Mouse (Mus musculus) limb, embryonic 15.5 days (tissue): ENCODE data around the gene Paxbp1. TPM values are rescaled to one million over a fixed set of nuclear protein-coding genes. Genes with fewer than 3 reads are reported as not detected.

Source experiments
- ATAC-seq: fragments of 200-750 bp; cut with Nextera tagmentation; 2 replicates; pipeline ENCODE4 v1.8.0; 2017; ENCODE audit warnings: low read depth, moderate TSS enrichment; ENCODE audit not compliant: insufficient number of reproducible peaks, low FRiP score, low TSS enrichment
- H3K27ac ChIP-seq: fragments of 300-500 bp; sonication (generic); 2 replicates; pipeline ENCODE4 v1.5.1; 2015; ENCODE audit warnings: moderate library complexity, mild to moderate bottlenecking, inconsistent platforms
- H3K27me3 ChIP-seq: fragments of 300-500 bp; sonication (generic); 2 replicates; pipeline ENCODE4 v1.6.1; 2015; ENCODE audit warnings: inconsistent platforms
- H3K36me3 ChIP-seq: fragments of 300-500 bp; sonication (generic); 2 replicates; pipeline ENCODE4 v1.6.1; 2015; ENCODE audit warnings: inconsistent platforms
- H3K4me1 ChIP-seq: fragments of 300-500 bp; sonication (generic); 2 replicates; pipeline ENCODE4 v1.6.1; 2015; ENCODE audit warnings: inconsistent platforms
- H3K4me2 ChIP-seq: fragments of 300-500 bp; sonication (generic); 2 replicates; pipeline ENCODE4 v1.6.1; 2015; ENCODE audit warnings: mild to moderate bottlenecking, inconsistent platforms
- H3K4me3 ChIP-seq: fragments of 300-500 bp; sonication (generic); 2 replicates; pipeline ENCODE4 v1.5.1; 2015; ENCODE audit warnings: mild to moderate bottlenecking, inconsistent platforms
- H3K9ac ChIP-seq: fragments of 300-500 bp; sonication (generic); 2 replicates; pipeline ENCODE4 v1.6.1; 2015; ENCODE audit warnings: inconsistent platforms
- H3K9me3 ChIP-seq: fragments of 300-500 bp; sonication (generic); 2 replicates; pipeline ENCODE4 v1.6.1; 2016; ENCODE audit warnings: inconsistent platforms
- WGBS: fragments of 180-500 bp; shearing (Covaris S2); methylation state at CpG from one replicate; pipeline ENCODE4 v1.1.7; 2015; 5-methylcytosine and 5-hydroxymethylcytosine counted together
- polyA plus RNA-seq: library from polyadenylated mRNA; unstranded; fragments of >200 nt; fragmentation: Nextera tagmentation; extraction: Ambion mirVana; gene quantifications from 2 replicates; pipeline ENCODE4 v1.2.1, GENCODE M21; 2015

The Paxbp1 gene
- polyA plus RNA-seq, 1 experiment from 2014 or later = 55.1 TPM

DNA sequence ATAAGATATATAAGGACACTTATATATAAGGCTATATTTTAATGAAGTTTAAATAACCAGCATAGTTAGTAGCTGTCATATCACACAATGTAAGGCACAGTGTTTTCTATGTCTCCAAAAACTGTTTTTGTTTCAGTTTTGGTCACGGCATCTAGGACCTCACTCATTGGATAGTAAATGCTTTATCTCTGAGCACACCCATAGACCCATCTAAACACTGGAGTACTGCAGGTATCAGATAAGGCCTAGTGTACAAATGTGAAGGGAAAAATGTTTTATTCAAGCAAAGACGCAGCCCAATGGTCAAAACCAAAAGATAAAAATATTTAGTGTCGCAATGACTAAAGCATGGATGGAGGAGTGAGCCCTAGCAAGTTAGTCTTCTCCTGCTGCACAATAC, 55.7 kb downstream of the Paxbp1 start:
- no peak for ATAC-seq
- H3K36me3 ChIP-seq = peaks cover 14% of the 10 kb centered on the region
- WGBS = 88% methylated on average over 3 of the region's 3 CpGs

DNA sequence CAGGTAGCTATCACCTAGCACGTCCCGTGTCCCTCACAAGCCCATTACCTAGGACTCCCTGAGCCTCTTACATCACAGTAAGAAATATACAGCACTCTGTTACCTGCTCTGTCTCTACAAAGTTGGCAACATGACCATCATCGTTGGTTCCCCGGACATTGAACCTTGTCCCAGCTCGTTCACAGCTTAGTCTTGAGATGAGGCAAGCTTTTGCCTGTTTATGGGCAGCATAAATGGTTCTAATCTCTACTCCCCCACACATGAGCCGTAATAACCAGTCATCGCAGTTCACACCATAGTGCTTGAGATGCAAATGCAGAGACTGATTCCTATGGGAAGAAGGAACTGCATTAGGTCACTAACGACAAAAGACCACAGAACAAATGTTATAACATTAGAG, 56.3 kb downstream of the Paxbp1 start:
- ATAC-seq = no peak
- 85% methylated on average over 8 of the region's 8 CpGs for WGBS

More for the DNA sequence above, 55.7 kb downstream of the Paxbp1 start:
- no peaks in the 10 kb centered on the region for H3K27me3 ChIP-seq
- H3K4me1 ChIP-seq = no peaks in the 10 kb centered on the region
- H3K4me2 ChIP-seq = no peak overlapping the region
- no peaks in the 10 kb centered on the region for H3K9me3 ChIP-seq
- H3K27ac ChIP-seq = no peak overlapping the region
- no peak overlapping the region for H3K4me3 ChIP-seq
- no peak overlapping the region for H3K9ac ChIP-seq

DNA sequence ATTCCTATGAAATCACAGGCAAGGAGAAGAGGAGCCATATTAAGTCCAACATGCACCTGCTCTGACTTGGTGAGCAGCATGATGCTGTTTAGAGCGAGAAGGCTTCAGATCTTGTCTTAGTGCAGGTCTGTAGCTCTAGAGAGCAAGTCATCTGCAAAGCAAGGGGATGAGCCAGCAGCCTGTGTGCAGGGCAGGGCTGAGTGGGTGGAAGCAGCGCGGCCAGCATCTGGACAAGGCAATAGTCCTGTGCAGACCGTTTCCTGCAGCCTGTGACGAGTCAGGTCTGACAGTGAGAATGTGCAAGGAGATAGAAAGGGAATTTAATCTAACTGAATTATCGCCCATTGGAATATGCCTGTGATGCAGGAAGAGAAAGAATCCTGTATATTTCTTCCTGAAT, 73.3 kb downstream of the Paxbp1 start:
- no peaks in the 10 kb centered on the region for H3K9me3 ChIP-seq
- no peaks in the 10 kb centered on the region for H3K27me3 ChIP-seq
- peaks cover 25% of the 10 kb centered on the region for H3K36me3 ChIP-seq
- WGBS = 89% methylated on average over 6 of the region's 6 CpGs
- no peak overlapping the region for H3K9ac ChIP-seq
- H3K4me2 ChIP-seq = no peak overlapping the region
- H3K4me1 ChIP-seq = no peaks in the 10 kb centered on the region
- ATAC-seq = no peak
- H3K4me3 ChIP-seq = no peak overlapping the region
- no peak overlapping the region for H3K27ac ChIP-seq

More for the DNA sequence above, 56.3 kb downstream of the Paxbp1 start:
- peaks cover 10% of the 10 kb centered on the region; the same call in 1 of the 2 replicates for H3K36me3 ChIP-seq
- no peak overlapping the region for H3K27ac ChIP-seq
- no peaks in the 10 kb centered on the region for H3K4me1 ChIP-seq
- H3K4me3 ChIP-seq = no peak overlapping the region
- no peak overlapping the region for H3K9ac ChIP-seq
- H3K9me3 ChIP-seq = no peaks in the 10 kb centered on the region
- H3K27me3 ChIP-seq = no peaks in the 10 kb centered on the region
- H3K4me2 ChIP-seq = no peak overlapping the region

DNA sequence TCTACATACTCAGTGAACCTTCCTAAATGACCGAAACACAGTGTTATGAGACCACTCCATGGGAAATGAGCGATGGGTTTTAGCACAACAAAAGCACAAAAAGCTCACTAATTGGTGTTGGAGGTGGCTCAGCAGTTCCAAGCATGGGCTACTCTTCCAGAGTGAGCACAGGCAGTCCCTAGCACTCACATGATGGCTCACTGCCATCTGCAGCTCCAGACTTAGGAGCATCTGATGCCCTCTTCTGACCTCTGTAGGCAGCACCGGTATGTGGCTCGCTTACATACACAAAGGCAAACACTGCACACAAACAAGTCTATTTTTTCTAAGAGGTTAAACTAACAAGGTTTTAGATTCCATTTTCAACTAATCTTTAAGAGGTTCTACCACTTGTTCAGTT, 78.1 kb downstream of the Paxbp1 start:
- H3K27me3 ChIP-seq = no peaks in the 10 kb centered on the region
- no peaks in the 10 kb centered on the region for H3K4me1 ChIP-seq
- H3K9me3 ChIP-seq = no peaks in the 10 kb centered on the region
- H3K27ac ChIP-seq = no peak overlapping the region
- H3K36me3 ChIP-seq = peaks cover 43% of the 10 kb centered on the region
- no peak overlapping the region for H3K4me2 ChIP-seq
- H3K4me3 ChIP-seq = no peak overlapping the region
- no peak overlapping the region for H3K9ac ChIP-seq
- 87% methylated on average over 4 of the region's 4 CpGs for WGBS
- no peak for ATAC-seq

DNA sequence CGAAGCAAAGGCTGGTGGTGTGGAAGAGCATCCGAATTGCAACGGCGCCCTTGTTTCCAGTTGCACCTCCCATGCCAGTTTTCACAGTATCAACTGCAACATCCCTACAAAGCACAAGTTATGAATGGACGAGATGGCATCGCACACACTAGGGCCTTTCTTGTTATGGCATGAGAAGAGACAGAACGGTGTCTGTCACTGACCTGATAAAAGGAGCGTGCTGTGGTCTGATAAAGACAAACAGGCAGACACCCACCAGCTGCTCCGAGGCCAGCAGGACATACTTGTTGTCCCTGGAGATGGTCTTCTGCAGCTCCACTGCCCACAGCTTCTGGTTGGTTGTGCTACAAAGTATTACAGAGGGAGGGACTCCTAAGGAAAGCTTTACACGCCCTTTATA, 80.0 kb downstream of the Paxbp1 start:
- Histone ChIP-seq H3K36me3 (peaks cover 33% of the 10 kb centered on the region), H3K4me3 (no peak overlapping the region), H3K9me3 (no peaks in the 10 kb centered on the region), H3K4me1 (no peaks in the 10 kb centered on the region), H3K4me2 (no peak overlapping the region), H3K27me3 (no peaks in the 10 kb centered on the region), H3K9ac (no peak overlapping the region), H3K27ac (no peak overlapping the region)
- 93% methylated on average over 10 of the region's 10 CpGs for WGBS
- ATAC-seq = no peak

Other genes with a start within 250 kb of the Paxbp1 start
- 7.3 and 8.7 TPM in 2 replicates for gene Urb1, start 234.1 kb downstream of the Paxbp1 start, polyA plus RNA-seq
- 1.2 and 2.1 TPM in 2 replicates for gene Eva1c, start 217.8 kb downstream of the Paxbp1 start, polyA plus RNA-seq
- gene Cfap298, start 109.4 kb downstream of the Paxbp1 start, polyA plus RNA-seq = 32.1 and 40.9 TPM in 2 replicates
- gene Synj1, start 33.2 kb downstream of the Paxbp1 start, polyA plus RNA-seq = 10.4 and 10.9 TPM in 2 replicates
- 0.15 and 0.76 TPM in 2 replicates for gene 4932438H23Rik, start 50.6 kb upstream of the Paxbp1 start, polyA plus RNA-seq
- gene Olig2, start 180.9 kb upstream of the Paxbp1 start, polyA plus RNA-seq = not detected in 2 replicates
- 0.10 and 0.22 TPM in 2 replicates for gene Olig1, start 225.2 kb upstream of the Paxbp1 start, polyA plus RNA-seq